Mouse (Mus musculus) limb, embryonic 12.5 days (tissue): ENCODE measurements around the gene Gm10277. TPM values are rescaled to one million over a fixed set of nuclear protein-coding genes. Genes with fewer than 3 reads are reported as not detected.
"Not testable (repeated sequence)": the region's sequence is repeated elsewhere in the genome, so short reads cannot be mapped to it uniquely, and the experiment has no call there.

Experiments used
- ATAC-seq: fragments of 200-750 bp; cut with Nextera tagmentation; 2 replicates; pipeline ENCODE4 v1.8.0; 2017; ENCODE audit warnings: low read depth, moderate TSS enrichment; ENCODE audit not compliant: insufficient number of reproducible peaks, insufficient read depth, low FRiP score, low TSS enrichment
- H3K27ac ChIP-seq: fragments of 300-500 bp; sonication (generic); 2 replicates; pipeline ENCODE4 v1.5.1; 2016; ENCODE audit warnings: mild to moderate bottlenecking, moderate library complexity
- H3K27me3 ChIP-seq: fragments of 300-500 bp; sonication (generic); 2 replicates; pipeline ENCODE4 v1.6.1; 2016; ENCODE audit warnings: mild to moderate bottlenecking, moderate library complexity
- H3K36me3 ChIP-seq: fragments of 300-500 bp; sonication (generic); 2 replicates; pipeline ENCODE4 v1.6.1; 2016; ENCODE audit warnings: mild to moderate bottlenecking, moderate library complexity
- H3K4me1 ChIP-seq: fragments of 300-500 bp; sonication (generic); replicated peaks from 2 replicates; pipeline ENCODE4 v1.6.1; 2016
- H3K4me2 ChIP-seq: fragments of 300-500 bp; sonication (generic); 2 replicates; pipeline ENCODE4 v1.6.1; 2016; ENCODE audit warnings: mild to moderate bottlenecking, moderate library complexity
- H3K4me3 ChIP-seq: fragments of 300-500 bp; sonication (generic); replicated peaks from 2 replicates; pipeline ENCODE4 v1.5.1; 2016; ENCODE audit warnings: mild to moderate bottlenecking
- H3K9ac ChIP-seq: fragments of 300-500 bp; sonication (generic); replicated peaks from 2 replicates; pipeline ENCODE4 v1.6.1; 2016; ENCODE audit warnings: mild to moderate bottlenecking, moderate library complexity
- H3K9me3 ChIP-seq: fragments of 300-500 bp; sonication (generic); 2 replicates; pipeline ENCODE4 v1.6.1; 2016; ENCODE audit warnings: mild to moderate bottlenecking, moderate library complexity
- WGBS: fragments of 180-500 bp; shearing (Covaris S2); methylation state at CpG from one replicate; pipeline ENCODE4 v1.1.7; 2016; 5-methylcytosine and 5-hydroxymethylcytosine counted together
- polyA plus RNA-seq: library from polyadenylated mRNA; unstranded; fragments of >200 nt; fragmentation: Nextera tagmentation; extraction: Ambion mirVana; gene quantifications from 2 replicates; pipeline ENCODE4 v1.2.1, GENCODE M21; 2016

Gene Gm10277
- polyA plus RNA-seq, 1 experiment from 2014 or later, result 2.6 TPM

DNA sequence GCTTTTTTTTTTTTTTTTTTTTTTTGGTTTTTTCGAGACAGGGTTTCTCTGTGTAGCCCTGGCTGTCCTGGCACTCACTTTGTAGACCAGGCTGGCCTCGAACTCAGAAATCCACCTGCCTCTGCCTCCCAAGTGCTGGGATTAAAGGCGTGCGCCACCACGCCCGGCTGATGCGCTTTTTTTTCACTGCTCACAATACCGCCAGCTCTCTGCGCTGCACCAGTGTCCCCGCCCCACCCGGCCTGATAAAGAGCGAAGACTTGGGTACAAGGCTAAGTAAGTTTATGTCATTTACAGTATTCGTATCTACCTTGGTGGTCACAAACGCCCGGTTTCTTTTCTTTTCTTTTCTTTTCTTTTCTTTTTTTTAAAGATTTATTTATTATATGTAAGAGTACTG is 40.4 kb downstream of the Gm10277 start:
- ATAC-seq, H3K27me3 ChIP-seq, H3K4me3 ChIP-seq, H3K36me3 ChIP-seq, H3K4me1 ChIP-seq, H3K9ac ChIP-seq, H3K4me2 ChIP-seq, H3K27ac ChIP-seq, H3K9me3 ChIP-seq: not testable (repeated sequence)
- 93% methylated on average over 14 of the region's 15 CpGs for WGBS

DNA sequence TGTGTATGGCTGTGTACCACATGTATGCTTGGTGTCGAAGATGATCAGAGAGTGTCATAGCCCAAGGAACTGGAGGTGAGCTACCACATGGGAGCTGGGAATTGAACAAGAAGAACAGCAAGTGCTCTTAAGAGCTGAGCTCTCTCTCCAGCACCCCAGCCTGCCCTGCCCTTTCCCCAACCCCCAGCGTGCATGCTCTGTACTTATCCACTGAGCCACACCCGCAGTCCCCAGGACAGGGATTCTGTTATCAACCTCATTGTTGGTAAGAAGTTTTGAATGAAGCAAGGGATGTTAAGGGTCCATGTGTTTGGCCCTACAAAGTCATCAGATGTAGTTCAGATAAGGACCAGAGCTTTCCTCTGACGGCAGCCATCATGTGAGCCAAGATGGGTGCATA is 40.9 kb downstream of the Gm10277 start:
- Histone ChIP-seq H3K27ac (no peak overlapping the region), H3K4me2 (no peak overlapping the region), H3K4me3 (no peak overlapping the region), H3K9ac (no peak overlapping the region), H3K9me3 (no peaks in the 10 kb centered on the region), H3K4me1 (no peaks in the 10 kb centered on the region), H3K36me3 (no peaks in the 10 kb centered on the region), H3K27me3 (no peaks in the 10 kb centered on the region)
- 86% methylated on average over 4 of the region's 4 CpGs for WGBS
- no peak for ATAC-seq

DNA sequence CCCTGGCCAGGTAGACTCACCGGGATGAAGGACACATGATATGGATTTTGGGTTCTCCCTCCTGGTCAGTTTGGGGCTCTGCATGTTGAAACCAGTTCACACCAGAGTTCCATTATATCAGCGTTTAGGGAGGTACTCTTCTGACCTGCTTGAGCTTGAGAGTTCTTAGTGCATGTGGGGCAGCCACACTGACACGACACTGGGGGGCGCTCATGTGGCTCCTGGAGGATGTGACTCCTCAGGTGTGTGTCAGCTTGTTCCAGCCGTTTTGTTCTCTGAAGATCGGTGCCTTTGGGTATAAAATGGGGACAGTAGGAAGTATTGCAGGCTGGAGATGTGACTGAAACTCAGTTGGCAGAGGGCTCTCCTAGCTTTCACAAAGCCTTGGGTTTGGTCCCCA is 43.6 kb downstream of the Gm10277 start:
- H3K27ac ChIP-seq, result no peak overlapping the region
- no peak overlapping the region for H3K4me2 ChIP-seq
- 31% methylated on average over 6 of the region's 6 CpGs for WGBS
- H3K9ac ChIP-seq, result no peak overlapping the region
- no peaks in the 10 kb centered on the region for H3K9me3 ChIP-seq
- no peak for ATAC-seq
- H3K36me3 ChIP-seq, result no peaks in the 10 kb centered on the region
- no peak overlapping the region for H3K4me3 ChIP-seq
- H3K4me1 ChIP-seq, result no peaks in the 10 kb centered on the region
- 0 out of 2 replicates have a peak, but pooled peaks cover 7% of the 10 kb centered on the region for H3K27me3 ChIP-seq

DNA sequence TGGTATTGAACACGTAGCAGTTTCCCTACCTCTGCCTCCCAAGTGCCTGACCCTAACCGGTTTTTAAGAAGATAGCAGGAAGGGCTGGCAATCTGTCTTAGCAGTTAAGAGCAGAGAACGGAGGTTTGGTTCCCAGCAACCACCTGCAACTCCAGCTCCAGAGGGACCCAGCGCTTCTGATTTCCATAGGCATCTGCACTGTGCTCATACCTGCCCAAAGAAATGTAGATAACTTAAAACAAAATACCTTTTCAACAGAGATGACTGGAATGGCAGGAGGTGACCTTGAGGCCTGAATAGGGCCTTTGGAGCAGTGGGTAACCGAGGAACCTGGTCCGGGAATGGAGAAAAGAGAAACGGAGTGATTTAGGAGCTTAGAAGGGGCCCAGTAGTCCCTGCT is 49.0 kb downstream of the Gm10277 start:
- no peaks in the 10 kb centered on the region for H3K36me3 ChIP-seq
- no peak overlapping the region for H3K9ac ChIP-seq
- no peaks in the 10 kb centered on the region for H3K9me3 ChIP-seq
- H3K27me3 ChIP-seq, result 0 out of 2 replicates have a peak, but pooled peaks cover 7% of the 10 kb centered on the region
- H3K4me2 ChIP-seq, result no peak overlapping the region
- ATAC-seq, result no peak
- no peak overlapping the region for H3K27ac ChIP-seq
- no peak overlapping the region for H3K4me3 ChIP-seq
- 48% methylated on average over 7 of the region's 7 CpGs for WGBS
- no peaks in the 10 kb centered on the region for H3K4me1 ChIP-seq

DNA sequence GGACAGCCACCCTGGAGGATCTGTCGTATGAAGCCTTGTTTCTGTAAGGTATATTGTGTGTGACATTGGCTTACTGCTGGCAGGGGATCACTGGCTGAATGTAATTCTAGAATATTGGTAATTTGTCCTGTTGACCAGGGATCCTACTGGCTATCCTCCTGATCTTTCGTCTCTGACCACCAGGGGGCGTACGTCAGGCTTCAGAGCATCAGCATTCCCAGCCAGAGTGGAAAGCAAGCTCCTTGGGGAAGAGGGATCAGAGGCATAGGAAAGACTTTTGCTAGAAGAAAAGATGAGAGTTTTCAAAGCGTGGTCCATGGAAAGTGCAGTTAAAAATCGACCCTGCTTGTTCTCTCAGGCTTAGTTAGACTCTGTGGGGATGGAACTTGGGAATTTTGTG is 50.3 kb downstream of the Gm10277 start:
- Histone ChIP-seq H3K9me3 (no peaks in the 10 kb centered on the region), H3K4me2 (no peak overlapping the region), H3K9ac (no peak overlapping the region), H3K36me3 (no peaks in the 10 kb centered on the region), H3K4me3 (no peak overlapping the region), H3K27me3 (0 out of 2 replicates have a peak, but pooled peaks cover 7% of the 10 kb centered on the region), H3K27ac (no peak overlapping the region), H3K4me1 (no peaks in the 10 kb centered on the region)
- ATAC-seq, result no peak
- WGBS, result 1% methylated on average over 6 of the region's 6 CpGs

Other genes with a start within 250 kb of the Gm10277 start
- gene Taok1, start 179.9 kb downstream of the Gm10277 start, polyA plus RNA-seq, result 12.7 and 13.9 TPM in 2 replicates
- gene Nufip2, start 101.6 kb downstream of the Gm10277 start, polyA plus RNA-seq, result 4.6 and 4.7 TPM in 2 replicates
- gene Cryba1, start 62.5 kb downstream of the Gm10277 start, polyA plus RNA-seq, result 0.28 TPM in 1 of 2 replicates, not detected in the other
- gene Myo18a, start 24.5 kb downstream of the Gm10277 start, polyA plus RNA-seq, result 31.5 and 36.4 TPM in 2 replicates
- gene Pipox, start 106.3 kb upstream of the Gm10277 start, polyA plus RNA-seq, result 0.41 and 0.66 TPM in 2 replicates
- gene Sez6, start 143.1 kb upstream of the Gm10277 start, polyA plus RNA-seq, result 0.06 TPM in 1 of 2 replicates, not detected in the other
- gene Phf12, start 195.0 kb upstream of the Gm10277 start, polyA plus RNA-seq, result 26.8 and 27.7 TPM in 2 replicates
- 19.0 and 20.4 TPM in 2 replicates for gene Dhrs13, start 244.5 kb upstream of the Gm10277 start, polyA plus RNA-seq